Mouse (Mus musculus) layer of hippocampus, postnatal 10 days (tissue): ENCODE data around the gene Fbxw8. TPM values are rescaled to one million over a fixed set of nuclear protein-coding genes. Genes with fewer than 3 reads are reported as not detected.

Source experiments
- DNase-seq, 2 experiments: peaks; one replicate each; pipeline ENCODE4 v3.0.0; 2021; ENCODE audit warnings: low spot score in 2 of 2
- long read RNA-seq: library from polyadenylated mRNA; stranded (forward); transcript quantifications from one replicate; pipeline ENCODE4 v2.0.0, GENCODE M21; 2023
- total RNA-seq, 2 experiments: library from RNA; stranded (reverse); gene quantifications; 2 replicates each; pipeline ENCODE4 v1.2.3; 2021

Gene Fbxw8
- total RNA-seq = 10 to 100 TPM; 39.8 to 42.4 TPM
- long read RNA-seq, full-length matches to known transcripts = 27 of 48 reads
- long read RNA-seq, partial matches to known transcripts = 5 of 48 reads
- long read RNA-seq, other reads (novel, unspliced or antisense) = 16 of 48 reads

DNA sequence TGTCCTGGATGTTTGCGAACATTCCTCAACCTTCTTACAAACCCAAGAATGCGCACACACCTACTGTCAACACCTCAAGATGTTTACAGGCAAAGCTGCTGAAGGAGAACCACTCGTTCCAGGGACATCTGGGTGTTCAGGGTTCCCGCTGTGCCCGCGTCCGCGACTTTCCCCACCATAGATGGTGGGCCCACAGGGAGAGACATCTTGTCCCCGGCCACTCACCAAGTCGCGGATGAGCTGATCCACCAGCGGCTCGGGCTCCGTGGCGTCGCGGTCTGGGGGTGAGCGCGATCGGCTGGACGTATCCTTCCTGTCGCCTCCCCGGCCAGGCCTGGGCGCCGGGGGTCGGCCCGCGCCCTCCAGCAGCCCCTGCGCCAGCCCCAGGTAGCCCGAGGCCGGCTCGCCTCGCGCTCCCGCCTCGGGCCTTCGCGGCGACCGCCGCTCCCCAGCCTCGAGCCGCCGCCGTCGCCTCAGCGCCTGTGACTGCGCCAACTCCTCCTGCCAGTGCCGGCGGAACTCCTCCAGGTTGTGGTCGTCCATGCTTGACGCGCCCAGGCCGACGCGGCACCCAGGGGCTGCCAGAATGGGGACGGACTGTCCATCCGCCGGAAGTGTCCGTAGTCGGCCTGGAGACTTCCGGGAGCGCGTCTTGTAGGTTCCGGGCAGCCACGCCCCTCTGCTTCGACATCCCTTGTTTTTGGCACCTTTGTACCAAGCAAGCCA is at the start of gene Fbxw8:
Fbxw8 (minus strand) TSS at position 626 of the 726 bp plus-strand sequence.
- DNase-seq = peak; percentile 91

DNA sequence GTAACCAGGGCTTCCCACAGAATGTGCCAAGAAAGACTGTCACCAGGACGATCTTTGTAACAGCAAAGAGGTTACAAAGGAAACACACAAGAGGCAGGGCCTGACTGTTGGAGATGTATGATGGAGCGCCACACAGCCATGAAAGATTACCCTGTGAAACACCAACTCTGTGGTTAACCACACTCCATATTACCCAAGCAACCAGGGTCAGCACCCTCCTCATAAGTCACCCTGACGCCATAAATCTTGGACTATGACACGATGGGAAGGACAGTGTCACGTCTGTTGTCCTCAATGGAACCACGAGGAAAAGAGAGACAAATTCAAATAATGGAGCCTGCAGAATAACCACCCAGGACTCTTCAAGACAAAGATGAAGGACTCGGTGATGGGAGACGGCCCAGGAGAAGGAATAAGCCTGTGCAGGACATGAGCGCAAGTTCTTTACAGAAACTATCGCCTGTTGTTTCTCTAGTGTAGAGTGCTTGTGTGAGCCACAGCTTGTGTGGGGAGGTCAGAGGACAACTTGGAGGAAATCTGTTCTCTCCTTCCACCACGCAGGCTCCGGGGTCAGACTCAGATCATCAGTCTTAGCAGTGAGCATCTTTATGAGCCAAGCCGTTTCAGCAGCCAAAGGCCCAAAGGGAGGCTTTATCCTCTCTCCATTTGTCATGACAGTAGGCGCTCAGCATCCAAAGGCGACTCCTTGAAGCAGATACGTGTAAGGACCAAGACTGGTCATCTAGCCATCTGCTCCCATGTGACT is 49.6 kb upstream of the Fbxw8 start:
- no peak for DNase-seq

DNA sequence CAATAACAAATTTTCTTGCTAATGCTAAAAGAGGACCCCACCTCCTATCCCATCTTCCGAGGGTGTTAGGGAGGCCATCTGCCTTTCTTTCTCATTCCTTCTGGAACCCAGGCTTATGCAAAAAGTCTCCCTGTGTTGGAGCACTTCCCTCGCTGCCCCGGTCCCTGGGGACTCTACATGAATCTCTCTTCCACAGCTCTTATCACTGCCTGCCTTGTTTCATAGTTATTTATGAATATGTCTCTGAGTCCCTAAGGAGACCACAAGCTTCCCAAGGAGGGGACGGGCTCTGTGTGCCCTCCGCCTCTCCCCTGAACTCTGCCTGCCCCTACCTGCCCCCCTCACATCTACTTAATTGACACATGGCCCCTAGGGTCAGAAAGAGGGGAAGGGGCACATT is 44.4 kb upstream of the Fbxw8 start:
- no peak for DNase-seq

DNA sequence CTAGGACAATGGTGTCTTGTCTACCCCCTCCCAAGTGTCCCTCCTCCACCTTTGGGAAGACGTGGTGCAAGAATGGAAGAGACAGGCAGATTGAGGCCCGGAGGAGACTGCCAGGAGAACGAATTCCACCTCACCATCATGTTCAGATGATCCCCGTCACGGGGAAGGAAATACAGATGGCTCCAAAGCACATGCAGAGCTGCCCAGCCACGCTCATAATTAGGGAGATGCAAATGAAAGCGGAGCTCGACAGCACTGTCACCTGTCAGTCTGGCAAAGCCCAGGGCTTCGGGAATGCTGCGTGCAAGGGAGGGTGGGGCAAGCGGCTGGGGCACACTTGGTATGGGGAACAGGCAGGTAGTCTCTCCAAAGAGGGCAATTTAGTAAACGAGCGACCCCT is 42.2 kb upstream of the Fbxw8 start:
- DNase-seq = no peak

DNA sequence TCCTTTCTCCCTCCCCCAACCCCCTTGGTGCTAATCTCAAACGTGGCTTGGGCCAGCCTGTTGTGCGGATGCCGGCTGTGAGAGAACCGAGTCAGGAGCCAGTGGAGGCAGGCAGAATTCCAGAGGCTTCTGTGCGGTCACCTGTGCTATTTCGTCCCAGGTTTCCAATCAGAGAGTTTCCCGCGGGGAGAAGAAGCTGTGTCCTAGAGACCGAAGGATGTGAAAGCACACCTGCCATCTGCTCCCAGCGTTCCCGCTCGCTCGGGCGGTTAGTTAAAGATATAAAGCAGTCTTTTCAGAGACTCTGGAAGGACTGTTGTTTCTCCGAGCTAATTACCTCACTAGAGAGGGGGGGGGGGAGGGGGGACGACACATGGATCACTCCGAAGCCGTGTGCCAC is 37.0 kb upstream of the Fbxw8 start:
- no peak for DNase-seq

DNA sequence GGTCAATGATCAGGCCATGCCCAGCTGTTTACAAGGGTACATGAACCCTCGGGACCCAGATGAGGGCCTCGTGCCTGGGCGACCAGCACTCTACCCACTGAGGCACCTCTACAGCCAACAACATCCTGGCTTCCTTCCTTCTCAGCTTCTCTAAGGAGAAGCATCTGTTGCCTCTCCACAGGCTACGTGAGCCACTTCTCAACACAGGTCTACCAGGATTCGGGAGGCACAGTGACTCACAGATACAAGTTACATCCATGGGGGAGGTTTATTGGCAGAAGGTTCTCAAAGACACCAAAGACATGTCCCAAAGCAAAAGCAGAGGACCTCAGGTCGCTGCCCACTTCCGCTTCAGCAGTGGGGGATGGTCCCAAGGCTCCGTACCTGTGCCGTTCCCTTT is 35.2 kb upstream of the Fbxw8 start:
- DNase-seq = no peak

DNA sequence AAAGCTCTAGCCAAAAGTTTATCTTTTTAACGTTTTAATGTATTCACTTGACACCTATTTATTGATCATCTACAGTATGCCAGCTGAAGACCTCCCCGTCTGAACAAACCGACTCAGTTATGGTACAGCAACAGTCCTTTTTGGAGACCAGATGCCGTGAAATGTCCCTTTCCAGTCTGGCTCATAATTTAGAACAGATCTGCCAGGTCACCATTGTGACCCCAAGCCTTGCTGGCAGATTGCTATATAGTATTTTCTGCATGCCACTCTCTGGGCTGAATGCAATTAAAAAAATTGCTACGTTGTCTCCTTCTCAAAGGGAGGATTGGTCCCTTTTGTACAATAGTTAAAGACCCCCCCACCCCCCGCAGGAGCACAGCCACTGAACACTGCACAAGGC is 33.1 kb upstream of the Fbxw8 start:
- no peak for DNase-seq

DNA sequence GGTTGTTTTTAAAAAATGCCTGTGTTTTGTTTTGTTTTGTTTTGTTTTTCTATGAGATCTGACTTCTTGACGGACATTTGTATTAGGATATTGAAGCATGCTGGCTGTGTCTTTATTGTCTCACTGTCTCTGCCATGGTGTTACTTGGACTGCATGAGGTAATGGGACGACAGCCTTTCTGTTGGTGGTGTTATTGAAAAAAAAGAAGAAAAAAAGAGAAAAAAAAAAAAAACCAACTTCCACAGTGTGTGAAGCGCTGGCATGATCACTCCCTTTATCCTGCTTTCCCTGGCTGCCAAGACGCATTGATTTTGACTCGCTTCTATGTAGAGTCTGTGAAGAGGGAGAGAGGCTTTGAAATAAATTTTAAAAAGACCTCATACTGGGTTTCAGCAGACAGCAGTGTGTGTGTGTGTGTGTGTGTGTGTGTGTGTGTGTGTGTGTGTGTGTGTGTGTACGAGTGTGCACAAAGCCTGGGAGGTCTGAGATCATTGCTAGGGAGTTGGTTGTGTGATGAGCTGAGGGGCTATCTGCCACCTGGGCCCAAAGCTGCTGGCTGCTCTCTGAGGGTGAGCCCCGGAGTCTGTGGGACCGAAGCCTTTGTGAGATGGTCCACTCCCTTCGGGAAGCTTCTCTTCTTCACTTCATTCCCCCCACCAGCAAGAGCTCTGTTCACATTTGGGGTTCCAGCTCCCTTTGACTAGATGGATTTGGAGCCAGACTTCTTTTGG is 31.8 kb upstream of the Fbxw8 start:
- no peak for DNase-seq

DNA sequence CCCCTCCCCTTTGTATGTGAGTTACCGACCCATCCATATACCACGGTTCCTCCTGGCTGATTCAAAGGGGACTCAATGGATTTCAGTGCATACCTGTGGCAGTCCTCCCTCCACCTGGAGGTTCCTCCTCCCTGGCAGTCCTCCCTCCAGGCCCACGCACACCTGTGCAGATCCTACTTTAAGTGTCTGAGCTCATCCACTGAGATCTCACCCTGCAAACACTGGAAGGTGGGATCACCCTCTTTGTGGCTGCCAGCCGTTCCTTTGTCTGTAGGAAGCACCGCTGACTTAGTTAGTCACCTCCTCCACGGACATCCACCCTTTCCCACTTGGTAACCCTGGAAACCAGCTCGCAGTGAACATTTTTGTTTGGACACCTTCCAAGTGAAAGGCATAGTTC is 22.4 kb upstream of the Fbxw8 start:
- DNase-seq = no peak

DNA sequence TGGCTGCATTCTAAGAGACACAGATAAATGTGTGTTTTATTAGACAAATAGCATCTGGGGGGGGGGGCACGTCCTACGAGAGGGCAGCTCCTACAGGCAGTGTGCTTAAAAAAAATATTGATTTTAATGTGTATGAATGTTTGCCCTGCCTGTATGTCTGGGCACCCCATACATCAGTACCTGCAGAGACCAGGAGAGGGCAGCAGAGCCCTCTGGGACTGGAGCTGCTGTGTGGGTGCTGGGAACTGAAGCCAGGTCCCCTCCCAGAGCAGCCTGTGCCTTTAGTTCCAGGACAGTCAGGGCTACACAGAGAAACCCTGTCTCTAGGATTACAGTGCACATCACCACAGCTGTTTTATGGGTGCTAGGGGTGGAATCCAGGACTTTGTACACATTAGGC is 19.9 kb upstream of the Fbxw8 start:
- DNase-seq = no peak

DNA sequence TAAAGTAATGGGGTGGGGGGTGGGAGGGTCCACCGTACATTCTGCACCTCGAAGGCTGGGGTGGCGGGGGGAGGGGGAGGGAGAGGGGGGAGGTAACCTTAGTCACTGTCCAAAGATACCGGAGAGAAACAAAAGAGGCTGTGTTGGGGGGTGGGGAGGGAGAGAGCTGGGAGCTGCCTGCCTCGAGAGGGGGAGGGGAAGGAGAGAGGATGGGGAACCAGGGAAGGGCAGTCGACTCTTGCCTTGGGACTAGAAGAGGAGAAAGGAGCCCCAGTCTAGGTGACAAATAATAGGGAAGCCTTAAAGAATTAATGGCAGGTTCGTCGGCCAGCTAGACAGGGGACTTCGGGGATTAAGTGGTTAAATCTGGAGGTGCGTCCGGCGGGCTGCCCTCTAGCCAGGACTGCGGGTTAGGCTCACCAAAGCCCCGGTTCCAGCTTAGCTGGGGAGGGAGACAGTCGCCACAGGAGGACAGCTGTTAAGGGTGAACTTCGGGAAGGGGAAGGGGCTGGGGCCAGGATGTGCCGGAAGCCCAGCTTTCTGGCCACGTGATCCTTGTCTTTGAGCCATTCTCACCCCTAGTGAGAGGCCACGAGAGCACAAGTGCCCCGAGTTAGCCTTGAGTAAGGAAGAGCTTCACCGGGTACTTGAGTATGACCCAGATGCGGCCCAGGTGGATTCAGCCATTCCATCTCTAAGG is 19.2 kb upstream of the Fbxw8 start:
- no peak for DNase-seq

DNA sequence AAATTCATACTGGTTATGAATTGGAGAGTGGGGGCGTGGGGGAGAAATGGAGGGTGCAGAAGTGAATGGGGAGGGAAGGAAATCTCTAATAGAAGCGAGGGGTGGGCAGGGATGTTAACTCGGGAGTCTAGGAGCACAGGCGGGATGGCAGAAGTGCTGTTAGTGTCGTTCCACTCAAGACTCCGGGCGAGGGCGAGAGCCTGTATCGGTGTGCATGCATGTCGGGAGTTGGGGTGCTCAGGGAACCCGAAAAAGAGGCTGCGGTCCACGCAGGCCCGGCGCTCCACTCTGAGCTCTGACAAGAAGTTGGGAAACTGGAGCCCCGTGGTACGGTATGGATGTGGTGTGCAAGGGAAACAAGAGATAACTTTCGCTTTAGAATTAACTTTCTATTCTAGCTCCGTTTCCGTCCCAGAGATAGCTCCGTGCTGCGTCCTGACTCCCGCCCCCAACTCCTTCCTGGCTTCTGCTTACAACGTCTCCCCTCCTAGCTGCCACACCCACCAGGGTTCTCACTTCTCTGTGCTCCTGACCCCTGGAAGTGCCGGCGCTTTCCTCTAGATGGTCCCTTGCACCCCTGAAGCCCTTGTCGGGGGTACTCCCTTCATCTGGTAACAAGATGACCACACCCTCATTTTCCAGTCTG is 16.9 kb upstream of the Fbxw8 start:
- no peak for DNase-seq

DNA sequence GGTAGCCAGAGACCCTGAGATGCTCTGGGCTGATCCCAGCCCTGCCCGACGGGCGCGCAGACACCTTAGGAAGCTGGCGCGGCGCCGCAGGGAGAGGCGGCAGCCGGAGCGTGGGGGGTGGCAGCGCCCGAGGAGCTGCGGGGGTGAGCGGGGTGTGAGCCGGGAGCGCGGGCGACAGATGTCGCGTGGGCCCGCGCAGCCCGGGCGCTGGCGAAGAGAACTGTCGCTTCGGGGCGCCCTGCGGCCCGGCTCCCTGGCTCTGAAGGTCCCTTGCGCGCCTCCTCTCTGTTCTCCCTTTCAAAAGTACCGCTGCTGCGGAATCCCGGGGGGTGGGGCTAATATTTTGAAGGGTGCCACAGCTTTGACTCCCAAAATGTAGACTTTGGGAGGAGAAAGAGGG is 16.4 kb upstream of the Fbxw8 start:
- DNase-seq = peak; percentile 23 to 45

DNA sequence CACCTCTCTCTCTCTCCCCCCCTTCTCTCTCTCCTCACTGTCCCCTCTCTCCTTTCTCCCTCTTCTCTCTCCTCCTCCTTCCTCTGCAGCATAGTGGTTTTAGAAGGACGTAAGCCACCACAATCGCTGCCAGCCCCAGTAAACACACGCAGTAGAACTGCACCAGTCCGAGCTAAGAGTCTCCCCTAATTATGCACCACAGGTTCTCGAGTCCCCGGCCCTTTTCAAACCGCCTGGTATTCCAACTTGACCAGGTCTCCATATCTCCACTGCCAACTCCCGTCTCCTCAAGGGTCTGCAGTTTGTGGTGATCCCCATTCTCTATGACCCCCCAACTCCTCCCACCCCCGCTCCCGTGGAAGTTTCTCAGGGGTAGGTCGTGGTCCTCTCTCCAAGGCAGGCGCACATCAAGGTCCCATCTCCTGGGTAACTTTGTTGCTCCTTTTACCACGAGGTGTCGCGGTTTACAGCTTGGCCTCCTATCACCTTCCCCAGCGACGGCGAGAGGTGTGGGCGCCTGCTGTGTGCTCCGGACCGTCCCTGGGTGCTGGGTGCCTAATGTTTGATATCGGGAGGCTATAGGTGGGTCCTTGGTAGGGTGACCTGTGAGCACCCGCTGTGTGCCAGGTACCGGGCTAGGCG is 15.7 kb upstream of the Fbxw8 start:
- DNase-seq = peak in 1 of 2 experiments; percentile 32

DNA sequence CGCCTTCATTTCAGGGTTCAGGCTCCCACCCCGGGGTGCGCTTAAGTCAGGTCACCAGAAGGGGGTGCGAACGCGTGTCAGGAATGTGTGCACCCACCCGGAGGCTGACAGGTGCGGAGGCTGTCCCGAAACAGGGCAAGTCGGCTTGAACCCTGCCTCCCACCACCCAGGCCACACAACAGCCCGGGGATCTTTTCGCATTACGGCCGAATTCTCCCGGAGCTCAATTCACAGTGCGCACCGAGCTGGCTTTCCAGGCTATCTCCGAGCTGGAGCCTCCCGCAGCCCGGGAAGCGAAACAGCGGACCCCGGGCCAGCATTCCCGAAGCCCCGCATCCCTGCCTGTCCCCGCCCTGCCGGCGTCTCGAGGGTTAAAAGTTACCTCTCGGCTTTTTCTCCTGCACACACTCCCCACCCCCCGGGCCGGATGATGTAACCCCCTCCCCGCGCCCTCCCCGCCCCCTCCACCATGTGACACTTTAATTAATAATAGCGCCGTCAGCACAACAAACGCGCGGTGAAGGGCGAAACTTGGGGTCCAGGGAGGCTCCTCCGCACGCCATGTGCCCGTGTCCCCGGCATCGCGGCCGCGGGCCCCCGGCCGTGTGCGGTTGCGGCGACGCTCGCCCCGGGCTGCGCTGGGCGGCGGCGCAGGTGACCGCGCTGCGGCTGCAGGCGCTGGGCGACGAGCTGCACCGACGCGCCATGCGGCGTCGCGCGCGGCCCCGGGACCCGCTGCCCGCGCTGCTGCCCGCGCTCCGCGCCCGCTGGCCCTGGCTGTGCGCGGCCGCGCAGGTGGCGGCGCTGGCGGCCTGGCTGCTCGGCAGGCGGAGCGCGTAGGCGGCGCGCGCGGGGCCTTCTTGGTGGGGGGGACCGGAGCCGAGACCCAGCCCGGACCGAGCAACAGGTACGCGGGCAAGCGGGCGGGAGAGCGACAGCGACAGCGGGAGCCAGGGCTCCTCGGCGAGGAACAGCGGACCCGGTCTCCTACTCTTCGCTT is 14.3 kb upstream of the Fbxw8 start:
- peak; percentile 50 to 69 for DNase-seq

DNA sequence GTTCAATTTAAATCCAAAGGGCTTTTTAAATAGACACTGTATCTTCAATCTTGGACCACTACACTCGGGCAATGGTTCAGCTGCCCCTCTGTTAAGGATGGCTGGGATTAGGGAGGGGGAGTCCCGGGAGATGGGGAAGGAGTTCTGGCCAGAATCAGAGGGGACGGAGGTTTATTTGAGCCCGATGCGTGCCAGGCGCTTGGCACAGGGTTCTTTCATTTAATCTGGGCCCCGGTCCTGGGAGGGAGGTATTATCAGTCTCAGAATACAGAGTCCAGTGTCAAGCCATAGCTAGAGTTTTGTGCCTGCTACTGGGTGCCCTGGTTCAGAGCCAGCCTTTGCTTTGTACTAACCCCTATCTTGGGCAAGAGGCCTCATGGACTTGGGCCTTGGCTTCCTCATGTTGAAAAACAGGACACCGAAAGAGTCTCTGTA is 12.3 kb upstream of the Fbxw8 start:
- peak; percentile 42 to 65 for DNase-seq

DNA sequence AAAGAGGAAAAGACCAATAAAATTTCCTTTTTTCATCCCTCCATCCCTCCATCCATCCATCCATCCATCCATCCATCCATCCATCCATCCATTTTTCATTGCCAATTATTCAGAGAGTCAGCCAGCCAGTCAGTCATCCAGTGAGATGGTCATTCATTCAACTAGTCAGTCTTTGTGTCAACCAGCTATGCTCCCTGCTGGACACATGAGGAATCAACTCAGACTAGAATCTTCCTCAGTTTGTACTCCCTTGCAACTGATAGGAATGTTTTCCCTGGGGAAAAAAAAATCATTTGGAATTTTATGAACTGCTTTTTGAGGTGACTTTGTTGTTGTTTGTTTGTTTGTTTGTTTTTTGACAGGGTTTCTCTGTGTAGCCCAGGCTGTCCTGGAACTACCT is 10.2 kb upstream of the Fbxw8 start:
- DNase-seq = no peak

DNA sequence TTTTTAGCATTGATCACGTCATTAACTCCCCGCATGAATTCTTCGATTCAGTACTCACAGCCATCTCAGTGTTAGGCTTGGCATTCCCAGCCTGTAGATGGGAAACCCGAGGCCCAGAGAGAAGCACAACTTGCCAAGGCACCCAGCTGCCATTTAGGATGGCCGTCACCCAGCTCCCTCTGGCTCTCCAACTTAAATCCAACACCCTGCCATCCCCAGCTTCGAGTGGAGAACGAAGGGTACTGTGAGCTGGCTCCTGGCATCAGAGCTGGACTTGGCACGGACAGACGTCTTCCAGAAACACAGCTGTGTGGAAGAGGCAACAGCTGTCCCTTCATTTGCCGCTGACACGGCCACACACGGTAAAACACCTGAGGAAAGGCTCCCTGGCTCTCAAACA is 9.3 kb upstream of the Fbxw8 start, which contains the start of gene Hrk:
Hrk (plus strand) TSS at position 68 of the 400 bp plus-strand sequence.
- peak; percentile 52 to 53 for DNase-seq

DNA sequence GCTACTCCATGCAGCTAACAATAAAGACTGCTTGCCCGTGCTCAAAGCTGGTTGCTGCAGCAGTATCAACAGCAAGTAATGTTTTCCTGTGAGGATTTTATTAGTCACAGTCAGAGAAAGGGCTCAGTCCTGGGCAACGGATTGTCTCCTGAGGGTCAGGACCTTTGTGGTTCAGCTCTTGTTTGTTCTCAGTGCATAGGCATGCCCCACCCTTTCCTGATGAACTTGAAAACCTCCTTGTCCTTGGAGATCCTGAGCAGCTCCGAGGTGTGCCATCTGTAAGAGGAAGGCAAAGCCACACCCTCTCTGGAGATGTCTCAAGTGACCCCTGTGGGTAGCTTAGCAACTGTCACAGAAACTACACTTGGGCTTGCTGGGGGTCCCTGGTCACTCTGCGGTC is 5.4 kb upstream of the Fbxw8 start:
- DNase-seq = no peak
